In the genomic region with DNA sequence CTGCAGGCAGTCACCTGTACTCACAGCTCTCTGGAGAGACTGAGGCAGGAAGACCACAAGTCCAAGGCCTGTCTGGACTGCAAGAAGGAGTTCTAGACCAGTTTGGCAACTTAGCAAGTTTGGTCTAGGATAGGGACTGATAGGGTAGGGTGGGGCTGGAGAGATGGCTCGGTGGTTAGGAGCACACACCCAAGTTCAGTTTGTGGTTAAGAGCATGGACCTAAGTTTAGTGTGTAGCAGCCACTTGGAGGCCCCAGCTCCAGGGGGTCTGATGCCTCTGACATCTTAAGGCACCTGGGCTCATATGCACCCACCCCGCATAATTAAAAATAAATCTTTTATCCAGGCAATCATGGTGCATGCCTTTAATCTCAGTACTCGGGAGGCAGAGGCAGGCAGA, we compare ENCODE assay signal across 21 mouse cellular contexts. TPM values are rescaled to one million over a fixed set of nuclear protein-coding genes. Genes with fewer than 3 reads are reported as not detected.
DNase-seq lines count a peak whose midpoint lies in the region; ATAC-seq lines count a peak whose summit lies in the region.
"Had no signal": no experiment of that assay in that cellular context is flagged by ENCODE, and none has a peak within 500 bp of the region (broad histone marks: within the 10 kb centered on the region; RNA-seq: fewer than 3 reads in every experiment).

No protein-coding gene starts in this region.

- no peaks in the 10 kb centered on the region for H3K27me3 ChIP-seq in kidney, embryonic 15.5 days
- H3K27me3 ChIP-seq in liver, embryonic 12.5 days (replicated peaks) = no peaks in the 10 kb centered on the region
- no peaks in the 10 kb centered on the region for H3K27me3 ChIP-seq in forebrain, embryonic 13.5 days
- H3K27me3 ChIP-seq: forebrain, embryonic 12.5 days; limb, embryonic 15.5 days had no signal

- no peaks in the 10 kb centered on the region for H3K9me3 ChIP-seq in kidney, embryonic 15.5 days (replicated peaks)
- no peaks in the 10 kb centered on the region for H3K9me3 ChIP-seq in liver, embryonic 12.5 days (replicated peaks)
- H3K9me3 ChIP-seq in forebrain, embryonic 13.5 days (replicated peaks) = no peaks in the 10 kb centered on the region
- H3K9me3 ChIP-seq: embryonic facial prominence, embryonic 10.5 days; forebrain, embryonic 12.5 days; limb, embryonic 15.5 days had no signal

- H3K36me3 ChIP-seq in kidney, embryonic 15.5 days = no peaks in the 10 kb centered on the region
- H3K36me3 ChIP-seq in liver, embryonic 12.5 days = no peaks in the 10 kb centered on the region
- no peaks in the 10 kb centered on the region for H3K36me3 ChIP-seq in forebrain, embryonic 13.5 days (ENCODE audit: poor library complexity, severe bottlenecking)
- H3K36me3 ChIP-seq: embryonic facial prominence, embryonic 10.5 days; forebrain, embryonic 12.5 days; limb, embryonic 15.5 days had no signal

- no peak for DNase-seq in kidney, postnatal 10 days
- DNase-seq in heart, postnatal 4 days = no peak
- DNase-seq in adipocyte (ENCODE audit: low spot score) = no peak
- DNase-seq: gastrocnemius, adult 2 months; heart, postnatal 36 days had no signal

- ATAC-seq in kidney, embryonic 15.5 days (replicated peaks; ENCODE audit: low FRiP score) = 0 out of 2 replicates have a peak, but pooled peaks have one; percentile 30
- ATAC-seq in common myeloid progenitor, adult 5-6 weeks (replicated peaks; ENCODE audit: low read depth, poor library complexity, severe bottlenecking) = peak; percentile 46
- ATAC-seq in liver, embryonic 12.5 days = peak; percentile 84
- ATAC-seq in megakaryocyte progenitor cell, adult 5-6 weeks (replicated peaks; ENCODE audit: poor library complexity) = peak; percentile 66
- ATAC-seq in forebrain, embryonic 13.5 days = no peak
- ATAC-seq: CD4-positive, CD25-positive, alpha-beta regulatory T cell, adult 4 months; inflammation-experienced regulatory T-cells, adult 6 months had no signal

- no peak overlapping the region for H3K4me2 ChIP-seq in kidney, embryonic 15.5 days
- H3K4me2 ChIP-seq in liver, embryonic 12.5 days = peak overlapping the region; percentile 38
- H3K4me2 ChIP-seq in forebrain, embryonic 13.5 days = no peak overlapping the region
- H3K4me2 ChIP-seq: forebrain, embryonic 12.5 days; hindbrain, embryonic 14.5 days; limb, embryonic 15.5 days; midbrain, embryonic 11.5 days had no signal

- 83% methylated on average over 3 of the region's 3 CpGs for WGBS in kidney, embryonic 15.5 days
- 35% methylated on average over 3 of the region's 3 CpGs for whole genome bisulfite sequencing in liver, embryonic 12.5 days (ENCODE audit: insufficient replicate concordance)
- 84% methylated on average over 3 of the region's 3 CpGs for WGBS in forebrain, embryonic 13.5 days

- H3K27ac ChIP-seq in kidney, embryonic 15.5 days = no peak overlapping the region
- H3K27ac ChIP-seq in liver, embryonic 12.5 days = peak overlapping the region; percentile 77
- no peak overlapping the region for H3K27ac ChIP-seq in forebrain, embryonic 13.5 days
- H3K27ac ChIP-seq: embryonic facial prominence, embryonic 10.5 days; forebrain, embryonic 12.5 days; gastrocnemius, adult 2 months; hindbrain, embryonic 14.5 days; left cerebral cortex, adult 2 months; limb, embryonic 15.5 days; macrophage had no signal

- H3K4me1 ChIP-seq in kidney, embryonic 15.5 days = no peaks in the 10 kb centered on the region
- peaks cover 65% of the 10 kb centered on the region for H3K4me1 ChIP-seq in liver, embryonic 12.5 days
- H3K4me1 ChIP-seq in forebrain, embryonic 13.5 days = no peaks in the 10 kb centered on the region
- H3K4me1 ChIP-seq: embryonic facial prominence, embryonic 10.5 days; forebrain, embryonic 12.5 days; limb, embryonic 15.5 days had no signal

- no peak overlapping the region for H3K9ac ChIP-seq in kidney, embryonic 15.5 days
- no peak overlapping the region for H3K9ac ChIP-seq in liver, embryonic 12.5 days
- H3K9ac ChIP-seq in forebrain, embryonic 13.5 days = no peak overlapping the region
- H3K9ac ChIP-seq: forebrain, embryonic 12.5 days; hindbrain, embryonic 14.5 days; limb, embryonic 15.5 days had no signal

- H3K4me3 ChIP-seq in kidney, embryonic 15.5 days (replicated peaks) = no peak overlapping the region
- H3K4me3 ChIP-seq in liver, embryonic 12.5 days = no peak overlapping the region
- no peak overlapping the region for H3K4me3 ChIP-seq in forebrain, embryonic 13.5 days
- H3K4me3 ChIP-seq: embryonic facial prominence, embryonic 10.5 days; forebrain, embryonic 12.5 days; gastrocnemius, adult 2 months; left cerebral cortex, adult 2 months; limb, embryonic 15.5 days had no signal

RNA-seq across cellular contexts. Expression of a gene that starts 21.5 kb away (rescaled TPM):
- polyA plus RNA-seq in kidney, embryonic 15.5 days (2015; fragmentation: Nextera tagmentation; extraction: Ambion mirVana) = 0.62 and 0.68 TPM in 2 replicates
- not detected in 2 replicates for total RNA-seq in common myeloid progenitor, adult 5-6 weeks (2017)
- 0.05 and 0.06 TPM in 2 replicates for polyA plus RNA-seq in liver, embryonic 12.5 days (2016; fragmentation: Nextera tagmentation; extraction: Ambion mirVana)
- not detected in 2 replicates for total RNA-seq in megakaryocyte progenitor cell, adult 5-6 weeks (2015)
- 0.10 TPM in 1 of 2 replicates, not detected in the other for total RNA-seq in megakaryocyte progenitor cell, adult 5-6 weeks (2017)
- polyA plus RNA-seq in forebrain, embryonic 13.5 days (2015; fragmentation: Nextera tagmentation; extraction: Ambion mirVana) = 1.0 and 1.7 TPM in 2 replicates
- under 1 TPM in 1 of 2 experiments, not detected in 1; 0.09 TPM for total RNA-seq in heart, postnatal 4 days (2021)
- total RNA-seq: gastrocnemius, adult 2 months; heart, adult 8-10 months; heart, postnatal 36 days; monocyte, adult 5-6 weeks had no signal
- polyA plus RNA-seq: macrophage had no signal

RNA-seq across cellular contexts. Expression of a gene that starts 42.3 kb away (rescaled TPM):
- 10.0 and 12.7 TPM in 2 replicates for polyA plus RNA-seq in kidney, embryonic 15.5 days (2015; fragmentation: Nextera tagmentation; extraction: Ambion mirVana)
- total RNA-seq in common myeloid progenitor, adult 5-6 weeks (2017) = 24.7 and 34.0 TPM in 2 replicates
- 14.4 and 14.6 TPM in 2 replicates for polyA plus RNA-seq in liver, embryonic 12.5 days (2016; fragmentation: Nextera tagmentation; extraction: Ambion mirVana)
- 24.0 and 34.3 TPM in 2 replicates for total RNA-seq in megakaryocyte progenitor cell, adult 5-6 weeks (2015)
- 20.2 and 27.1 TPM in 2 replicates for total RNA-seq in megakaryocyte progenitor cell, adult 5-6 weeks (2017)
- polyA plus RNA-seq in forebrain, embryonic 13.5 days (2015; fragmentation: Nextera tagmentation; extraction: Ambion mirVana) = 11.5 and 13.0 TPM in 2 replicates
- 10 to 100 TPM; 18.5 to 19.7 TPM for total RNA-seq in heart, postnatal 4 days (2021)

RNA-seq across cellular contexts. Expression of a gene that starts 42.6 kb away (rescaled TPM):
- polyA plus RNA-seq in kidney, embryonic 15.5 days (2015; fragmentation: Nextera tagmentation; extraction: Ambion mirVana) = 26.8 and 28.4 TPM in 2 replicates
- 10.7 and 11.6 TPM in 2 replicates for total RNA-seq in common myeloid progenitor, adult 5-6 weeks (2017)
- polyA plus RNA-seq in liver, embryonic 12.5 days (2016; fragmentation: Nextera tagmentation; extraction: Ambion mirVana) = 15.4 and 16.5 TPM in 2 replicates
- 16.8 and 23.4 TPM in 2 replicates for total RNA-seq in megakaryocyte progenitor cell, adult 5-6 weeks (2015)
- 11.7 and 14.6 TPM in 2 replicates for total RNA-seq in megakaryocyte progenitor cell, adult 5-6 weeks (2017)
- polyA plus RNA-seq in forebrain, embryonic 13.5 days (2015; fragmentation: Nextera tagmentation; extraction: Ambion mirVana) = 28.9 and 32.2 TPM in 2 replicates
- 10 to 100 TPM in 1 of 2 experiments, 1 to 10 TPM in 1; 9.9 to 10.3 TPM for total RNA-seq in heart, postnatal 4 days (2021)

RNA-seq across cellular contexts. Expression of a gene that starts 57.2 kb away (rescaled TPM):
- polyA plus RNA-seq in kidney, embryonic 15.5 days (2015; fragmentation: Nextera tagmentation; extraction: Ambion mirVana) = 209 and 228 TPM in 2 replicates
- total RNA-seq in common myeloid progenitor, adult 5-6 weeks (2017) = 166 and 176 TPM in 2 replicates
- 176 and 181 TPM in 2 replicates for polyA plus RNA-seq in liver, embryonic 12.5 days (2016; fragmentation: Nextera tagmentation; extraction: Ambion mirVana)
- total RNA-seq in megakaryocyte progenitor cell, adult 5-6 weeks (2015) = 223 and 232 TPM in 2 replicates
- 104 and 140 TPM in 2 replicates for total RNA-seq in megakaryocyte progenitor cell, adult 5-6 weeks (2017)
- 236 and 250 TPM in 2 replicates for polyA plus RNA-seq in forebrain, embryonic 13.5 days (2015; fragmentation: Nextera tagmentation; extraction: Ambion mirVana)
- total RNA-seq in heart, postnatal 4 days (2021) = 100 to 1,000 TPM; 168 to 174 TPM
